ENCODE assay signal across 25 mouse cellular contexts in genomic region chr9:118034990-118035389, GRCm38 (mm10).
"Had no signal": no experiment of that assay in that cellular context is flagged by ENCODE, and none has a peak within 500 bp of the region (broad histone marks: within the 10 kb centered on the region; RNA-seq: fewer than 3 reads in every experiment).

No protein-coding gene starts in this region.

- H3K4me1 ChIP-seq: embryonic facial prominence, embryonic 12.5 days; embryonic facial prominence, embryonic 13.5 days; embryonic facial prominence, embryonic 15.5 days; forebrain, embryonic 10.5 days; forebrain, embryonic 12.5 days; forebrain, embryonic 13.5 days; forebrain, embryonic 15.5 days had no signal

- H3K9me3 ChIP-seq: embryonic facial prominence, embryonic 10.5 days; embryonic facial prominence, embryonic 12.5 days; embryonic facial prominence, embryonic 13.5 days; embryonic facial prominence, embryonic 15.5 days; forebrain, embryonic 10.5 days; forebrain, embryonic 12.5 days; forebrain, embryonic 13.5 days; forebrain, embryonic 15.5 days; heart, embryonic 10.5 days had no signal

- H3K9ac ChIP-seq: embryonic facial prominence, embryonic 12.5 days; embryonic facial prominence, embryonic 13.5 days; embryonic facial prominence, embryonic 15.5 days; forebrain, embryonic 12.5 days; forebrain, embryonic 13.5 days; forebrain, embryonic 15.5 days; forebrain, postnatal 0 days had no signal

- H3K27me3 ChIP-seq: embryonic facial prominence, embryonic 12.5 days; embryonic facial prominence, embryonic 13.5 days; embryonic facial prominence, embryonic 15.5 days; forebrain, embryonic 12.5 days; forebrain, embryonic 13.5 days; forebrain, embryonic 15.5 days had no signal

- H3K27ac ChIP-seq: embryonic facial prominence, embryonic 10.5 days; embryonic facial prominence, embryonic 12.5 days; embryonic facial prominence, embryonic 13.5 days; embryonic facial prominence, embryonic 15.5 days; forebrain, embryonic 10.5 days; forebrain, embryonic 12.5 days; forebrain, embryonic 13.5 days; forebrain, embryonic 15.5 days; gastrocnemius, adult 2 months; heart, adult 2 months; heart, embryonic 10.5 days had no signal

- H3K4me3 ChIP-seq: embryonic facial prominence, embryonic 10.5 days; embryonic facial prominence, embryonic 12.5 days; embryonic facial prominence, embryonic 13.5 days; embryonic facial prominence, embryonic 15.5 days; erythroblast, embryonic 14.5 days; forebrain, embryonic 10.5 days; forebrain, embryonic 12.5 days; forebrain, embryonic 13.5 days; forebrain, embryonic 15.5 days; gastrocnemius, adult 2 months; heart, adult 2 months; heart, embryonic 10.5 days had no signal

- H3K36me3 ChIP-seq: embryonic facial prominence, embryonic 10.5 days; embryonic facial prominence, embryonic 12.5 days; embryonic facial prominence, embryonic 13.5 days; embryonic facial prominence, embryonic 15.5 days; forebrain, embryonic 10.5 days; forebrain, embryonic 12.5 days; forebrain, embryonic 15.5 days; heart, embryonic 10.5 days had no signal

- DNase-seq: cerebellum, adult 9-11 months; cerebellum, postnatal 10 days; cerebellum, postnatal 14 days; cerebellum, postnatal 25 days; cerebellum, postnatal 36 days; embryo, embryonic 11 days; forebrain, postnatal 0 days; gastrocnemius, adult 2 months; gastrocnemius, postnatal 10 days; gastrocnemius, postnatal 14 days; gastrocnemius, postnatal 25 days; gastrocnemius, postnatal 36 days; heart, adult 11 months; heart, adult 18-20 months; heart, adult 2 months had no signal
